Mouse (Mus musculus) adrenal gland, adult 18-20 months (tissue): ENCODE results near the gene Rilp. TPM values are rescaled to one million over a fixed set of nuclear protein-coding genes. Genes with fewer than 3 reads are reported as not detected.

Source experiments
- DNase-seq, 2 experiments: peaks; one replicate each; pipeline ENCODE4 v3.0.0; 2021 to 2022; ENCODE audit warnings: low spot score in 2 of 2
- total RNA-seq, 2 experiments: library from RNA; stranded (reverse); gene quantifications; 1 replicate in 1 of 2; 2 replicates in 1 of 2; pipeline ENCODE4 v1.2.3; 2021

Rilp gene
- total RNA-seq, 2 experiments from 2014 or later, result 11.5 to 20.8 TPM

DNA sequence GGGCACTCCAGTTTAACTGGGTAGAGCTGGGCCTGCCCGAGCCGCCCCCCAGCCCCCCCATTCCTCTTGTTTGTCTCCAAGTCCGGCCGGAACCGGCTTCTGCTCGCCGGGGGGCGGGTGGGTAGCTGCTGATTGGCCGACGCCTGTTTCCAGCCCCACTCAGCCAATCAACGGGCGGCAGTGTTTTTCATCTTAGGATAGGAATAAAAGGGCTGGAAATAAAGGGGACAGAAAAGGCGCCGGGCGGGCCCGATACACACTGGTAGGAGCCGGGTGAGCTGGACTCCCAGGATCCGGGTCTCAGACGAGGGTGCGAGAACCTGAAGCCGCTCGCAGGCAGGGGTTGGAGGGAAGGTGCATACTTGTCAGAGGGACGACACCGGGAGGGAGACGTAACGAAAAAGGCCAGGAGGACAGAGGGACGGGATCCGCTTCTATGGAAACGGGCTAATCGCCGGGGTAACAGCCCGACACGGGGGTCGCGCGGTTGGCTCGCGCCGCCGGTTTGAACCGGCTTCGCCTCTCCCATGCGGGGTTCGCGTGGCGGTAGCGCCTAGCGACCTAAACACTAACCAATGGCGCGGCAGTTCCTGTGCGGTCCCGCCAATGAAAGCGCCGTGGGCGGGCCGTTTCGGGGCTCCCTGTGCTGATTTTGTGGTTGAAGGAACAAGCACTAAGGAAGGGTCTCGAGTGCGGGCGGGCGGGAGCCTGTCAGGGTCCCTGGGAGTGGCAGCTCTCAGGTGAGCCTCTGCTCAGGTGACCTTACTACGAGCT, 21.8 kb downstream of the Rilp start, which contains the start of gene Slc43a2:
Slc43a2 (plus strand) TSS at position 226 of the 774 bp plus-strand sequence.
- DNase-seq, result peak; percentile 83 to 84

- no peak for DNase-seq
Measured at GRCm38 (mm10) chr11:75532340-75533277, 22.7 kb downstream of the Rilp start.

GRCm38 (mm10) chr11:75533314-75534015, 23.6 kb downstream of the Rilp start:
- DNase-seq, result no peak

- DNase-seq, result no peak
Measured at GRCm38 (mm10) chr11:75534286-75535033, 24.6 kb downstream of the Rilp start.

GRCm38 (mm10) chr11:75535106-75535795, 25.4 kb downstream of the Rilp start:
- DNase-seq, result no peak

GRCm38 (mm10) chr11:75536255-75537024, 26.5 kb downstream of the Rilp start:
- DNase-seq, result no peak

- no peak for DNase-seq
Measured at GRCm38 (mm10) chr11:75537025-75537414, 27.1 kb downstream of the Rilp start.

DNA sequence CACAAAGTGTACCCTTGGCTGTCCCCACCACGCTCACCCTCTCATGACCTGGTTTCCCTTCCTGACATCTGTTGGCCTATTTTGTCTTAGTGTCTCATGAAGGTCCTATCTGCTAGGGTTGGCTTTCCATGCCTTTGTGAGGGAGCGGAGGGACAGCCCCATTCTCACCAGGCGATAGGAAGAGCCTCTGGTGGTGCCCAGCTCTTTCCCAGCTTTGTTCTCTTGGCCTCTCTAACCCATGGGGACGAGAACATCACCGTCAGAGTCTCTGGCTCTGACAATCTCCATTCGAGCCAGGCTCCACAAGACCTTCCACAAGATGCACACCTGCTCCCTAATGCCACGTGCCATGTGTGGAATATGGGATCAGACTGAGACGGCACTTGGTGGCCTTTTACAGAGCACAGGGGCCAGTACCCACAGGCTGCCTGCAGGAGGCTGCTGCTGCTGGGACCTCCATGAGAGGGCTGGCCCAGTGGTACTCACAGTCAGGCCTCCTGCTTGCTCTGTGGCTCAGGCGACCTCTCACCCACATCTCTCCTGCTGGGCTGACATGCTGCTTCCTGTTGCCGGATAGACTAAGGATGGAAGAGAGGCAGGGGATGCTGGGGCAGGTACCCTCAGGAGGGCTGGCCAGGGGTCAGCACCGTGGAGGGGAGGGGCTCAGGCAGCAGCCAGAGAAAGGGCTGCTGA, 27.7 kb downstream of the Rilp start:
- DNase-seq, result no peak

GRCm38 (mm10) chr11:75538184-75538969, 28.5 kb downstream of the Rilp start:
- DNase-seq, result no peak

DNA sequence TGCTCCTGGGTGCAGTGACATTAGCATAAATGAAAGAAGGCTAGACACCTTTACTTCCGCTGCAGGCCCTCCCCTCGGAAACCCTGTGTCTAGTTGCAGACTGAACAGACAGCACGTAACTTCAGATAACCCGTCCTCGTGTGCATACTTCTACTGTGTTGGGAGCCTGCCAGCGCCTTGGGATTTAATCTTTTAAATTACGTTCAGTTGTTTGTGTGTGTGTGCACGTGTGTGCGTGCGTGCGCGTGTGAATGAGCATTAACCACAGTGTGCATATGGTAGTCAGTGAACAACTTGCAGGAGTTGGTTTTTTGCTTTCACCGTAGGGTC, 29.0 kb downstream of the Rilp start:
- no peak for DNase-seq

DNA sequence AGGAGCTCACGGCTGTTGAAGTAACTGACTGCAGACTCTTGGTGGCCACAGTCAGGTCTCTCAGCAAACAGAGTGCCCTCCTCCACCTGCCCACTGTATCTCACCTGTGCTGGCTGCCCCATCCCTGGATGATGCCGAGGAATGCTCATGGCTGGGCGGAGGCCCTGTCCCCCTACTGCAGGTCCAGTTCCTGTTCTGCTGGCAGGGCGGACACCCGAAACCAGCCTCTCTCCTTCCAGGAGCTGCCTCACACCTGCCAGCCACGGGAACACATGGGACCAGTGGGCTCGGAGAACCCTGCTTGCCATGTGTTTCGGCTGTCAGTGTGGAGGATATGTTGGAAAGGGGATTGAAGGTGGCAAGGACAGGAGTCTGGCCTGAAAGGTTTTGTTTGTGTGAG, 30.3 kb downstream of the Rilp start:
- DNase-seq, result no peak

GRCm38 (mm10) chr11:75540710-75541581, 31.1 kb downstream of the Rilp start:
- DNase-seq, result no peak

DNA sequence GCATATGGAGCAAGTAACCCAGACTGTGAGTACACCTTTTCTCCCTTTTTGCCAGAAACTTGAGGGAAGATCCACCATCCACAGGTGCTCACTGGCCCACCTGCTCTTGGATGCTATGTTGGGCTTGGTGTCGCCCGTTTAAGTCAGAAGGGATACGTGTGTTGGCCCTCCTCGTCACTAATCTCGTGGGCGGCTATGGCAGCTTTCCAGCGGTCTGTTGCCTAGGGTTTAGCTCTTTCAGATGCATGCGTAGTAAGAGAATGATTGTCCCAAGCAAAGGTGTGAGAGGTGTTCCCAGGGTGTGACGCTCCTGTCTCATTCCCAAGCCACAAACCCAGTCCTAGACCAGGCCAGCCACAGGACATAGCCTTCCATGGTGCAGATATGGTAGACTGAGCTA, 34.8 kb downstream of the Rilp start:
- DNase-seq, result no peak

DNA sequence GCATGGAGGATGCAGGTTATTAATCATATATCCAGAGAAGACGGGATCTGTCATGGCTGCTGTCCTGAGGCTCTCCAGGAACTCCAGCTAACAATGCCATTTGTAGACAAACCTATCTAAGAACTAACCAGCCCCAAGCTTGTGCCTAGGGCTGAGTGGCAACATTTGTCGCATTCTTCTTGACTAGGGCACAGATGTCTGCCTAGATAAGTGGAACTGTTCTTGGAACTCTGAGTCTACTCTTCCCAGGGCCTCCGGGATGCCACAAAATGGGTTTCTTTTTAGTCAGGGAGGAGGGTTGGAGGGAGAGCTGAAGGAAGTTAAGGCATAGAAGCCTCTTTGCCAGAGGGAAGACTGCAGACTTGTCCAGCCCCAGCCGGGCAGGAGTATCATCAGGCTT, 36.2 kb downstream of the Rilp start:
- no peak for DNase-seq

GRCm38 (mm10) chr11:75549658-75550111, 39.8 kb downstream of the Rilp start:
- no peak for DNase-seq

DNA sequence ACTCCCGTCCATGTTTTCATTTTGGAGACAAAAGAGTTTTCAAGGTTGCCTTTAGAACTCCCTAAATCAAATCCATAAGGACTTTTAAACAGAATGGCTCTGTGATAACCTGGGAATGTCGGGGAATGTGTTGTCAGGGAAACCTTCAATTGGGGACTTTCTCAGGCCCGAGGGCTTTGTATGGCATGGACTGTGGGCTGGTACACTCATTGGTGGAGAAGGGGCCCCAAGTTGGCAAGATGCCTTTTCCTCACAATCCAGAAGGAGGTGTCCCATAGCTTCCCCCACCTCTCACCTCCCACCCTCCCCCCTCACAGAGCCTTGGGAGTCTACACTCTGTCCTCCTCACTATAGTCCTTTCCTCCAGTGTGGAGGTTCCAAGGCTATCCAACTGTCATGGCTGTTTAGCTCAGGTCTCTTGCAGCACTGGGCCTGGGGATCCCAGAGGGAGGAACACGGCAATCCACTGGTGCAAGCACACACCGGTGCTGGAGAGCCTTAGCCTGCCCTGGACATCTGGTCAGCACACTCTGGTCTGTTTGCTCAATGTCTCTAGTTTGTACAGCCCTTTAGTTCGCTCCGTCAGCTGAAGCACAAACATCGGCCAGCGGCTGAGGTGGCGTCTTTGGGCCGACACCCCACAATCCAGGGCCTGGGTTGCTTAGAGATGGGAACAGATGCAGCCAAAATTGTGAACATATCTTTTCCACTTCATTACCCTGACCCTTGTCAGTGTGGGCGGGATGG, 40.5 kb downstream of the Rilp start:
- no peak for DNase-seq
